Mouse (Mus musculus): ENCODE measurements around the gene D630045J12Rik. TPM values are rescaled to one million over a fixed set of nuclear protein-coding genes. Genes with fewer than 3 reads are reported as not detected.

Gene D630045J12Rik
- total RNA-seq, 2 experiments from 2014 or later, result 0.15 to 2.0 TPM

DNA sequence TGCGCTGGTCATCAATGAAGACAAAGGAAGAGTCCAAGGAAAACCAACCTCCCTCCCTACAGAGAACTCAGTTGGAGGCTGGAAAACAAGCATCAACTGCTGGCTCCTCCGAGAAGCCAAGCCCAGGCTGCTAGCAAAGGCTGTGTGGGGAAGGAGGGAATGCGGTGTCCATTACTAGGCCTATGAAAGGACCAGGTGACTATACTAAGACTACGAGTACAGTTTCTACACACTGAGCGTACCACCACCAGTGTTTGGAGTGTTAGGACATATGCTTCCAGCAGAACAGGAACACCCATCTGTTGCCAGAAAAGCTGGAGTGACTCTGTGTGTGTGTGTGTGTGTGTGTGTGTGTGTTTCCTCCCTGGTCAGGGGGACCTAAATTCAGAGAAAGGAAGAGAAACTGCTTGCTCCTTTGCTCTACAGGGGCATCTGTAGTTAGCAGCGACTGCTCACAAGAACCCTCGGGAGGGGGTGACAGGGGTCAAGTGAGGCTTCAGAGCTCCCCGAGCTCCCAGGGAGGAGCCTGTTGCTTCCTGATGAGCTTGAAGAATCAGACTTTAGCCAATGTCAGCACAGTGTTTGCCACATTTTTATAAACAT is 108.2 kb downstream of the D630045J12Rik start:
- peak; percentile 67 for ATAC-seq (replicated peaks; ENCODE audit: poor library complexity, severe bottlenecking)

DNA sequence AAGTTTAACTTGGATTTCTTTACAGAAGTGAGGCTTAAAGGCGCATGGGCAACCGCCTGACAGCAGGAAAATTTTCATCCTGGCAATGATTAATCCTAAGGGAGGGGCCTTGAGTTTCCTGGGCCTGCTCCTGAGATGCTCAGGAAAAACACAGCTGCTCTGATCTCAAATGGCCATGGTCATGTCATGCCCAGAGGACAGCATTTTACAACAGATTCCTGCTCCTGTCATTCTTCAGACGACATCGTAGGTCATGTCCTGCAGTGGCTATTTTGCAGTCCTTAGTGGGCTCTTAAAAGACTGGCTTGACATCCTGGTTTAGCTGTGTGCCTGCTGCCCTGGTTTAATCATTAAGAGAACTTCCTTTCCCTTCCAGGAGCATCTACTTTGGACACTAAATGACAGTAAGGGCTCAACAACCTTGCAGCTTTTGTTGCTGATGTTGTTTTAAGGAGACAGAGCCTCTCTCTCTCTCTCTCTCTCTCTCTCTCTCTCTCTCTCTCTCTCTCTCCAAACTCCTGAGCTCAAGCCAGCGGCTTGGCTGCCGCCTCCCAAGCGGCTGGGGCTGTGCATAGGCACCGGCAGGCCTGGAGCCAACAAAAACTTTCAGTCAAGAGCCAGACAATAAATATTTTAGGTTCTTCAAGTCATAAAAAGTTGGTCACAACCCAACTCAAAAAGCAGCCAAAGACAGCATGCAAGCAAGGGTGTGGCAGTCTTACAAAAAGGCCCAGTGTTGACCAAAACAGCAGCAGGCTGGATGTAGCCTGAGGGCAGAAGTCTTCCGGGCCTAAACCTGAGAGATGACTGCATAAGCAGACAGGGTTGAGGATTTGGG is 109.4 kb downstream of the D630045J12Rik start:
- no peak for ATAC-seq (replicated peaks; ENCODE audit: poor library complexity, severe bottlenecking)

GRCm38 (mm10) chr6:38140402-38140801 is 113.4 kb downstream of the D630045J12Rik start:
- ATAC-seq (replicated peaks; ENCODE audit: poor library complexity, severe bottlenecking), result no peak

- ATAC-seq (replicated peaks; ENCODE audit: poor library complexity, severe bottlenecking), result no peak
Observed at GRCm38 (mm10) chr6:38139086-38139485, 114.7 kb downstream of the D630045J12Rik start.

DNA sequence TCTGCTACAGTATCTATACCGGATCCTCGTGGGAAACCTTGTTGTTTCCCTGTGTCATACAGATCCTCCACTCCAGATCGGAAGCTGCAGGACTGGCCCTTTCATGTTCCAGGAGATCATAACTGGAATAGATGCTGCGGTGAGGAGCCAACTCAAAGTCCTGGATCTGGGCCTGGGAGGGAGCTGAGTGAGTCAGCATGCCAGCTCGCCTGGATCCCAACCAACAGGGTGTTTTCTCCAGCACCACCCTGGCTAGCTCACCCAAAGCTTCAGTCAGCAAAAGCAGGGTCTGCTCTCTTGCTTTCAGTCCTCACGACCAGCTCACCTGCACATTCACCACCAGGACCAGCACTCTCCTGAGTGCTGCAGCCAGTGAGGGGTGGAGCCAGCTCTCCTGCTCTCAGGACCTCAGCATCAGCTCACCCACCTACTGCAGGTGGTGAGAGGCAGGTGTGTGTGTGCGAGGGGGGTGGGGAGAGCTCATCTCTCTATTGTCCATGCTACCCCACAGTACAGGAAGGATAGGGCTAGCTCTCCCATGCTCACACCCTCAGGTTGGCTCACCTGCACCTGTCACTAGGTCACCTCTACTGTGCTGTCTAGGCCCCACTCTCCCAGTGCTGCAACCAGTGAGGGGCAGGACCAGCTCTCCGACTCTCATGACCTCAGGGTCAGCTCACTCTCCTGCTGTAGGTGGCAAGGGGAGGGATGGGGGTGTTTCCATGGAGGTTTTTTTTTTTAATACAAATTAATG is 118.8 kb downstream of the D630045J12Rik start:
- no peak for ATAC-seq (replicated peaks; ENCODE audit: poor library complexity, severe bottlenecking)

- no peak for ATAC-seq (replicated peaks; ENCODE audit: poor library complexity, severe bottlenecking)
Observed at GRCm38 (mm10) chr6:38131801-38132231, 122.0 kb downstream of the D630045J12Rik start.

DNA sequence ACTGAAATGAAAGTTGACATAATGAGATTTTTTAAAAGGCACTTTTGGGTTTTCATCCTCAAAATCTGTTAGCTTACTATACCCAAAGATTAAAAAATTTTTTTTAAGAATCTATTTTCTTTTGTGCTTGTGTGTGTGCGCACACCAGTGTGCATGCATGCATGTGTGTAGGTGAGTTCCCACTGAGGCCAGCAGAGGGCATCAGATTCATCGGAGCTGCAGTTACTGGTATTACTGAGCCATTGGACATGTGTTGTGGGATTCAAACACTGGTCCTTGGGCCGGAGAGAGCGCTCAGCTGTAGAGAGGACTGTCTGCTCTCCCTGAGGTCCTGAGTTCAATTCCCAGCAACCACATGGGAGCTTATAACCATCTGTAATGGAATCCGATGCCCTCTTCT is 123.9 kb downstream of the D630045J12Rik start:
- ATAC-seq (replicated peaks; ENCODE audit: poor library complexity, severe bottlenecking), result no peak

DNA sequence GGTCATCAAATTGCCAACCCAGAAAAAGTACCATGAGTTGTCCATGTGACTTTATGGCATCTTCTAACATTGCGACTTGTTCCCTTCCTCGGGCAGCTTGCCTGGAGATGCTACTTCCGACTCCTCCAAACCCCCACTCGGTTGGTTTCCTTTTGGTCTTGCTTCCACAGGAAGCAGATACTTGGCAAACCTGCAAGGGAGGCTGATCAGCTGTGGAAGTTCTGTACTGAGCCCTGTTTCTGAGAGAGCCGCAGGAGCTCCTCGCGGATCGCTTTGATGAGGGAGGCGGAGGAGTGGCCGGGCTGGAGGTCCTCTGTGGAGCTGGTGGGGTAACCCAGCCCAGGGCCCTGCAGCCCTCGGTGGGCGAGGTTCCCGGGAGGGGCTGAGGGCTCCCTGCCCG is 125.7 kb downstream of the D630045J12Rik start:
- ATAC-seq (replicated peaks; ENCODE audit: poor library complexity, severe bottlenecking), result no peak

DNA sequence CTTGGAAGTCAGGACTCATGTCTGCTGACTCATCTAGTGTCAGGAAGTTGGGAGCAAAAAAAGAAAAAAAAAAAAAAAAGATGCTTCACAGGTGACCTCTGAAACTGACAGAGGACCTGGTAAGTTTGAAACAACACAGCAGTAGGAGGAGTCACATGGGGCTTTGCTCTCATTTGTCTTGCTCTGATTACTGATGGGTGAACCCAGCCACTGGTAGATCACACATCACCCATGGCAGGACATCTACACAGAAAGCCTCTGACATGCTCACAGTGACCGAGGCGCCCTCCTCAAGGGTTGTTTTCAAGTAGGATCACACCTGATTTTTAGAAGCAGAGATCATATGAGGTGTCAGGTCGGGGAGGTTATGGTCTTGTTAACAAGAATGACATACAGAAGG is 128.3 kb downstream of the D630045J12Rik start:
- no peak for ATAC-seq (replicated peaks; ENCODE audit: poor library complexity, severe bottlenecking)

- no peak for ATAC-seq (replicated peaks; ENCODE audit: poor library complexity, severe bottlenecking)
Observed at GRCm38 (mm10) chr6:38124882-38125281, 128.9 kb downstream of the D630045J12Rik start.

DNA sequence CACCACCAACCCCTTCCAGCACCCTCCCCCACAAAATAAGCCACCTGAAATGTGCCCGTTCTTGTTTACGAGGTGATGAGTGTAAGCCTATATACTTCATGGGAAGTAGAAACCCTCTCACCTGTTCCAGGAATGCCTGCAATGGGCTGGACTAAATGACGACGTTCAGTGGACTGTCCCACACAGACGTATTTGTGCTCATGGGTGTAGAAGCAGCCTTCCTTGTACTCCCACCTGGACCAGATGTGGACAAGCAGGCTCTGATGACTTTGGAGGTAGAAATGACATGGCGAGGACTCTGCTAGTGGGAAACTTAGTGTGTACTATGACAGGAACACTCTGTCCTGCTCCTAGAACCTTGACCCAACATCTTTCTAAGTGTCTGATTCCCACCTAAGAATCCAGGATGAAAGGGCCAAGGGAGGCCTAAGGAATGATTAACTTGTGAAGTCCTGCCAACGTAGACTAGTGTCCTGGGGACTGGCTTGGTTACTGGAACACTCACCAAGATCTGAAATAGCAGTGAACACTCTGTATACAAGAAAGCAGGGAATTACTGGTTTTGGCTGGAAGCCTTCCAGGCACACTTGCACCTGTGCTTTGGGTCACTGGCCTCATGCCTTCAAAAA is 129.5 kb downstream of the D630045J12Rik start, which contains the start of gene Atp6v0a4:
Gene Atp6v0a4, minus strand, starts transcription at position 380 of the 629 bp plus-strand sequence.
- ATAC-seq (replicated peaks; ENCODE audit: poor library complexity, severe bottlenecking), result no peak

DNA sequence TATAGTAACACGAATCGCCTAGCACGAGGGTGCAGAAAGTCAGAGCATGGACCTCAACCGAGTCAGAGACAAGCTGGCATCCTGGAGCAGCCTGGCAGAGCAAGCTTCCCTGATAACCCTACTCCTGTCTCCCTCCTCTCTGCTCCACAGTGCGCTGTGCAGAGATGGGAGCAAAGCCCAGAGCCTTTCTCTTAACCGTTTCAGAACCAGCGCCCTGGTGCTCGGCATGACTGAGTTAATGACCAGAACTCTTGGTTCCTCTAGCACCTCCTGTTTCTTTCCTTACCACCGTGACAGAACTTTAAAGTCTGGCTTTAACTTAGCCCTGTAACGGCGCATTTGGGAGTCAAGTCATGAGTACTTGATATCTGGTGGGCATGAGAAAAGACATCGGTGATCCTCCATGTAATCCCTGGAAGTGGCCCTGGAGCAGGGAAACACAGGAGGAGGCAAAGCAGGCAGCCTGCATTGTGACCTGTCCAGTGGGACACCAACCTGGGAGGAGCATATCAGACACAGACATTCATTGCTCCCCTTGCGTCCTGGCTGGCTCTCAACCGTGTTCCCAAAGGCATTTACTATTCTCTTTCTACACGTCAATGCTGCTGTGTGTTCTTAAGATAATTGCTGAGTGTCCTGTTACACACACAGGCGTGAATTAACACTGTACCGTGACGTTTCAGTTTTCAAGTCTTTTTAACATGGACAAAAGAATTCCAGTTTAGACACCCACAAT is 130.2 kb downstream of the D630045J12Rik start:
- no peak for ATAC-seq (replicated peaks; ENCODE audit: poor library complexity, severe bottlenecking)

DNA sequence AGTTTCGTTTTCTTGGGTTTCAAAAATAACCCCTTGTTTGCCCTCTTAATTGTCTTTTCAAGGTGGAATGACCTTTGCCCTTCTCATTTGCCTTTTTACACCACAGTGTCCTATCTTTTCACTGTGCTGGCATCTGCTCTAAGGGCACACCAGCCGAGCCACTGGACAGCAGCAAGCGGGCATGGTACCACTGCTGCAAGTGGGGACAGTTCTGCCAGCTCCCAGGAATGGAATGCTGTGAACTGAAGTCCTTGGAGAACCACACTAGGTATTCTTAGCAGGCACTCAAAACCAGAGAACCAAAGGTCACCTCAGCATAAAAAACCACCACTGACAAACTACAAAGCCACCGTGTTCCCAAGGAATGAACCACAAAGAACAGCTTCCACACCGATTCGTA is 131.0 kb downstream of the D630045J12Rik start:
- no peak for ATAC-seq (replicated peaks; ENCODE audit: poor library complexity, severe bottlenecking)

GRCm38 (mm10) chr6:38121843-38122242 is 132.0 kb downstream of the D630045J12Rik start:
- no peak for ATAC-seq (replicated peaks; ENCODE audit: poor library complexity, severe bottlenecking)

- no peak for ATAC-seq (replicated peaks; ENCODE audit: poor library complexity, severe bottlenecking)
Observed at GRCm38 (mm10) chr6:38120681-38121371, 133.0 kb downstream of the D630045J12Rik start.

GRCm38 (mm10) chr6:38118341-38118740 is 135.5 kb downstream of the D630045J12Rik start:
- no peak for ATAC-seq (replicated peaks; ENCODE audit: poor library complexity, severe bottlenecking)

DNA sequence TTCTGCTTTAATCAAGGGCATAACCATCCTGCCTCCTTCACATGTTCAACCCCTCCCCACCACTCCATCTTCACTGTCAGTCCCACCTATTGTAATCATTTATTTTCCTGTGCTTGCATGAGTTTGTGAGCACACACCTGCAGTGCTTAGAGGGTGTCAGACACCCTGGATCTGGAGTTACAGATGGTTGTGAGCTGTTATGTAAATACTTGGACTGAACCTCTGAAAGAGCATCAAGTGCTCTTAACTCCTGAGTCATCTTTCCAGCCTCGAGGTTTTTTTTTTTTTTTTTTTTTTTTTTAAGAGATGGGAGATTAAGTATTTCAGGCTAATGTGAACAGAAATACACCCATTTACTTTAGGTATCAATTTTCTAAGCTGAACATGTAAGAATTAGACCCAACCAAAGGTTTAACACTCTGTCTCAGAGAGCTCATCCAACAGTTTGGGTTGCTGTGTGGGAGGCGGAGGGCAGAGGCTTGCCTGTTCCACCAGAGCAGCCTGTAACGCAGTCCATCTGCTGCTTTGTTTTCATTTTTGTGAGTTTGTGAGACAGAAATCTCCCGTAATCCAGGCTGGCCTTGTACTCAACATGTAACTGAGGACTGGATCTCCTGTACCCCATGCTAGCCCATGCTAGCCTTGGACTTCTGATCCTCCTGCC is 137.6 kb downstream of the D630045J12Rik start:
- no peak for ATAC-seq (replicated peaks; ENCODE audit: poor library complexity, severe bottlenecking)

GRCm38 (mm10) chr6:38110859-38111258 is 142.9 kb downstream of the D630045J12Rik start:
- no peak for ATAC-seq (replicated peaks; ENCODE audit: poor library complexity, severe bottlenecking)

- ATAC-seq (replicated peaks; ENCODE audit: poor library complexity, severe bottlenecking), result no peak
Observed at GRCm38 (mm10) chr6:38109871-38110270, 143.9 kb downstream of the D630045J12Rik start.

Measured in granulocyte monocyte progenitor cell, adult 5-6 weeks (primary cell).